Mouse (Mus musculus) hindbrain, embryonic 14.5 days (tissue): ENCODE results near the gene Grm4. TPM values are rescaled to one million over a fixed set of nuclear protein-coding genes. Genes with fewer than 3 reads are reported as not detected.
A peak's percentile ranks its signal among the peaks of the same experiment; 100 is the strongest.

Source experiments
- ATAC-seq: fragments of 200-750 bp; cut with Nextera tagmentation; 2 replicates; pipeline ENCODE4 v1.8.0; 2017; ENCODE audit warnings: moderate number of reproducible peaks, mild to moderate bottlenecking, moderate TSS enrichment, moderate library complexity; ENCODE audit not compliant: low FRiP score
- DNase-seq: peaks from one replicate; pipeline ENCODE4 v3.0.0-alpha.2; 2015; ENCODE audit warnings: low spot score
- H3K27ac ChIP-seq: fragments of 300-500 bp; sonication (generic); 2 replicates; pipeline ENCODE4 v1.5.1; 2014; ENCODE audit warnings: mild to moderate bottlenecking, moderate library complexity
- H3K27me3 ChIP-seq: fragments of 300-500 bp; sonication (generic); 2 replicates; pipeline ENCODE4 v1.6.1; 2014; ENCODE audit warnings: mild to moderate bottlenecking, low read length, mixed read lengths; ENCODE audit not compliant: control insufficient read depth, insufficient read depth
- H3K36me3 ChIP-seq: fragments of 300-500 bp; sonication (generic); replicated peaks from 2 replicates; pipeline ENCODE4 v1.6.1; 2014; ENCODE audit not compliant: control insufficient read depth, insufficient read depth
- H3K4me1 ChIP-seq: fragments of 300-500 bp; sonication (generic); replicated peaks from 2 replicates; pipeline ENCODE4 v1.6.1; 2014; ENCODE audit warnings: antibody characterized with exemption, low read length, mixed read lengths; ENCODE audit not compliant: control insufficient read depth, insufficient read depth
- H3K4me2 ChIP-seq: fragments of 300-500 bp; sonication (generic); replicated peaks from 2 replicates; pipeline ENCODE4 v1.6.1; 2014; ENCODE audit warnings: mild to moderate bottlenecking, moderate library complexity
- H3K4me3 ChIP-seq: fragments of 300-500 bp; sonication (generic); replicated peaks from 2 replicates; pipeline ENCODE4 v1.5.1; 2014; ENCODE audit warnings: mild to moderate bottlenecking, low read length
- H3K9ac ChIP-seq: fragments of 300-500 bp; sonication (generic); 2 replicates; pipeline ENCODE4 v1.6.1; 2014
- H3K9me3 ChIP-seq: fragments of 300-500 bp; sonication (generic); 2 replicates; pipeline ENCODE4 v1.6.1; 2016; ENCODE audit warnings: low read length; ENCODE audit not compliant: control insufficient read depth
- WGBS: fragments of 180-500 bp; shearing (Covaris S2); extraction: QIAGEN DNeasy Blood & Tissue Kit; methylation state at CpG from one replicate; pipeline ENCODE4 v1.1.7; 2014; 5-methylcytosine and 5-hydroxymethylcytosine counted together
- polyA plus RNA-seq: library from polyadenylated mRNA; unstranded; fragments of >200 nt; fragmentation: Nextera tagmentation; extraction: Ambion mirVana; gene quantifications from 2 replicates; pipeline ENCODE4 v1.2.1, GENCODE M21; 2014

The Grm4 gene
- polyA plus RNA-seq, 1 experiment from 2014 or later = 9.0 TPM

GRCm38 (mm10) chr17:27483571-27483970 is 37.6 kb downstream of the Grm4 start:
- Histone ChIP-seq H3K4me1 (peaks cover 23% of the 10 kb centered on the region), H3K36me3 (no peaks in the 10 kb centered on the region), H3K27me3 (no peaks in the 10 kb centered on the region), H3K27ac (no peak overlapping the region), H3K4me2 (no peak overlapping the region), H3K9ac (no peak overlapping the region), H3K4me3 (no peak overlapping the region), H3K9me3 (no peaks in the 10 kb centered on the region)
- no peak for ATAC-seq
- no peak for DNase-seq
- WGBS = 74% methylated on average over 3 of the region's 3 CpGs

DNA sequence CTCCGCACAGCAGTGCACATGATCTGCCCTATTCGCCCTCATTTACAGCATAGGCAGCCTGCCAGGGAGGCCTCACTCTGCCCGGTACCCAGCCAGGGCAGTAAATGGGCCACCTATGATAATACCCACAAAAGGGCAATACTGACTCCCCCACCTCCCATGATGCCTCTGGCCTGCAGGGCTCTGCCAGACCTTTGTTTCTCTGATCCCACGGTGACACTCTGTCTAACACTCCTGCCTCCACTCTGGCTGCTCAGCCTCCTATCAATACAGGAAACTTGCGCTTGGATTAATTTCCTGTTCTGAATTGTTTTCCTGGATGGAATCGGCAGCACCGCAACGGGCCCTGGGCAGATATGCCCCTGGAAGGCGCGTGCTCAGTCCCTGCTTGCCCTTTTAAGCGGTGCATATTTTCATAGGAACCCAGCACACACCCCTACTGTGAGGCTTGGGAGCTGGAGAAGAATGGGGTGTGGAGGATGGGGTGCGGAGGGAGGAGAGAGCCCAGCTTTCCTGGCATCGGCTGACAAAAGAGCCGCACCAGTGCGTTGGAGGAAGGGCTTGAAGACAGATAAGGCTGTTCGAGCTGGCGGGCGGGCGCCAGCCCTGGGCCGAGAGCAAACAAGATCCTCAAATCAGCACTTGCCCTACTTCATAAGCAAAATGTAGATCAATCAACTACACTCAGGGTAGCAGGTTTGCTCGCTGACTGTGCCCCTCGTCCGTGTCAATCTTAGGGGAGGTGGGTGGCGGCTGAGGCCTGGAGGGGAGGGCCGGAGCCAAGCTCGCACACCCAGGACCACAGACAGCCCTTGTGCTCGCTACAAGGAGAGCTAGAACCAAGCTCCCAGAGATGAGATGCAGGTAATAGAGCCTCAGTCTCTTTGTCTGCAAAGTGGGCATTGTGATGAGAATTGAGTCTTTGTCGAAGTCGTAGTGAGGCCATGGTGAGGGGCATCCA is 40.8 kb downstream of the Grm4 start:
- H3K27me3 ChIP-seq = no peaks in the 10 kb centered on the region
- WGBS = 40% methylated on average over 29 of the region's 29 CpGs
- no peaks in the 10 kb centered on the region for H3K36me3 ChIP-seq
- H3K4me2 ChIP-seq = no peak overlapping the region
- H3K9me3 ChIP-seq = no peaks in the 10 kb centered on the region
- no peak for ATAC-seq
- peaks cover 18% of the 10 kb centered on the region for H3K4me1 ChIP-seq
- H3K9ac ChIP-seq = peak overlapping the region; percentile 11; the same call in 1 of the 2 replicates
- H3K27ac ChIP-seq = peak overlapping the region; percentile 34
- no peak for DNase-seq
- H3K4me3 ChIP-seq = no peak overlapping the region

GRCm38 (mm10) chr17:27475650-27476049 is 45.6 kb downstream of the Grm4 start:
- no peaks in the 10 kb centered on the region for H3K9me3 ChIP-seq
- H3K36me3 ChIP-seq = no peaks in the 10 kb centered on the region
- no peaks in the 10 kb centered on the region for H3K27me3 ChIP-seq
- H3K4me2 ChIP-seq = no peak overlapping the region
- H3K4me3 ChIP-seq = no peak overlapping the region
- no peak overlapping the region for H3K27ac ChIP-seq
- H3K9ac ChIP-seq = no peak overlapping the region
- ATAC-seq (no peak), DNase-seq (no peak)
- WGBS = 93% methylated on average over 11 of the region's 11 CpGs
- peaks cover 16% of the 10 kb centered on the region; the same call in 1 of the 2 replicates for H3K4me1 ChIP-seq

GRCm38 (mm10) chr17:27466620-27467019 is 54.6 kb downstream of the Grm4 start:
- Histone ChIP-seq H3K9ac (no peak overlapping the region), H3K27me3 (no peaks in the 10 kb centered on the region), H3K27ac (peak overlapping the region; percentile 63), H3K36me3 (no peaks in the 10 kb centered on the region), H3K9me3 (no peaks in the 10 kb centered on the region), H3K4me1 (peaks cover 24% of the 10 kb centered on the region), H3K4me3 (no peak overlapping the region), H3K4me2 (no peak overlapping the region)
- ATAC-seq = no peak
- DNase-seq = no peak
- WGBS = 30% methylated on average over 6 of the region's 6 CpGs

DNA sequence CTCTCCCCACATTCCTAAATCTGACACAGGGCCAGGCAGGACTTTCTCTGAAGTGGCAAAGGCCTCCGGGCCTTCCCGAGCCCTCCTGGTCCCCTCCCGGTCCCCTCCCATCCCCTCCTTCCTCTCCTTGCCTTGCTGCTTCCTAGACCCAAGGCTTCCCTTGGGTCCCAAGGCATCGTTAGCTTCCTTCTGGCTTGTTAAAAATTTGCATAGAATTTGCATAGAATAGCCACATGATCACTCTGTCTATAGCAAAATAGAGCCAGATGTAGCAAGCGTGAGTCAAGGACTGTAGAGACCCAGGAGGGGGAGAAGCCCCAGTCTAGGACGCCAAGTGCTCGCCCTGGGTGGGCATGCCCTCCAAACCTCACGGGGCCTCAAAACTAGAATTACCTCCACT is 55.3 kb downstream of the Grm4 start:
- DNase-seq (no peak), ATAC-seq (peak; percentile 51; the same call in 1 of the 2 replicates)
- H3K9me3 ChIP-seq = no peaks in the 10 kb centered on the region
- no peak overlapping the region for H3K4me3 ChIP-seq
- H3K9ac ChIP-seq = no peak overlapping the region
- no peak overlapping the region for H3K4me2 ChIP-seq
- 45% methylated on average over 8 of the region's 8 CpGs for WGBS
- H3K27me3 ChIP-seq = no peaks in the 10 kb centered on the region
- H3K36me3 ChIP-seq = no peaks in the 10 kb centered on the region
- peaks cover 24% of the 10 kb centered on the region for H3K4me1 ChIP-seq
- H3K27ac ChIP-seq = peak overlapping the region; percentile 63

DNA sequence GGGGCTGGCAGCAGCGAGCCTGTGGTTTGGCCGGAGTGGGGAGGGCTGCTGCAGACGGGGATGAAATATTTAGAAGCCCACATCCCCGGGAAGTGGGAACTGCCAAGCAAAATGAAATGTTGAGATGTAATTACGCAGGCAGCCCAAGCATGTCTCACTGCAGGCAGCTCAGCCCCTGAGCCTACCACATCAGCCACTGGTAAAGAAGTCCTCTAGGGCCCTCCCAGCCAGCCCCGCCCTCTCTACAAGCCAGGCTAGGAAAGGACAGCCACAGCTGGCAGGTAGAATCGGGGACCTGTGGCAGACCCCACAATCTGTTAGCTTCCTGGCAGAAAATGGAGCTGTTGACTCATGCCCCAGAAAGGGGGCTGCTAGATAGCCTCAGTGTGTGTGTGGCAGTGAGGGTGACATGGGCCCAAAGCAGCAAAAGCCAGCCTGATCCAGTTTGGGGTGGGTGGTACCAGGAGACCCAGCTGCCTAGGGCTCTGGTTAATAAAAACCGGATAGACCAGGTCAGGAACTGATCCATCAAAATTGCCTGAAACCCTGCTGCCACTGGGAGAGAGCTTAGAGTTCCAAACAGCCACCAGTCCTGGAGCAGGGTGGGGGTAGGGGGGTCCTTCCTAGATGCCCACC is 56.8 kb downstream of the Grm4 start:
- ATAC-seq (peak; percentile 61; the same call in 1 of the 2 replicates), DNase-seq (no peak)
- Histone ChIP-seq H3K27me3 (no peaks in the 10 kb centered on the region), H3K36me3 (no peaks in the 10 kb centered on the region), H3K4me3 (no peak overlapping the region), H3K4me1 (peaks cover 24% of the 10 kb centered on the region), H3K4me2 (no peak overlapping the region), H3K27ac (peak overlapping the region; percentile 6; the same call in 1 of the 2 replicates), H3K9ac (no peak overlapping the region; the same call in 1 of the 2 replicates), H3K9me3 (no peaks in the 10 kb centered on the region)
- WGBS = 36% methylated on average over 8 of the region's 8 CpGs

DNA sequence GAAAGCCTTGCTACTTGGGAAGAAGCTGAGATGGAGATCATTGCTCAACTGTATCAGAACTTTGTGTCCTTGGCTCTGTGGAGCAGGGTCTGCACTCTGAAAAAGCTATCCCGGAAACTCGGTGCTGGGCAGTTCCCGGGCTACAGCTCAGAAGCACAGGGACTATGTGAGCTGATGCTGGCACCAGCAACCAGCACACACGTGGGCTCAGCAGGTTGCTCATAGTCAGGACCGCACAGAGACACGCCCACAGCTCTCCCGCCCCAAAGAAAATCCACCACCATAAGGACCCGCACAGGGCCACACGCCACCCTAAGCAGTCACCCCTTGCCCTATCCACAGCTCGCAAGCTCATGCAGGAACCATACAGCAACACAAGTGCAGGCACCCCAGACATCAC is 61.2 kb downstream of the Grm4 start:
- DNase-seq (no peak), ATAC-seq (no peak)
- 78% methylated on average over 10 of the region's 10 CpGs for WGBS
- peaks cover 12% of the 10 kb centered on the region for H3K4me1 ChIP-seq
- H3K9me3 ChIP-seq = no peaks in the 10 kb centered on the region
- H3K36me3 ChIP-seq = no peaks in the 10 kb centered on the region
- H3K27ac ChIP-seq = no peak overlapping the region
- H3K27me3 ChIP-seq = no peaks in the 10 kb centered on the region
- no peak overlapping the region for H3K4me3 ChIP-seq
- H3K9ac ChIP-seq = no peak overlapping the region
- H3K4me2 ChIP-seq = no peak overlapping the region

GRCm38 (mm10) chr17:27459241-27459640 is 62.0 kb downstream of the Grm4 start:
- Histone ChIP-seq H3K27ac (no peak overlapping the region), H3K4me1 (peaks cover 5% of the 10 kb centered on the region; the same call in 1 of the 2 replicates), H3K27me3 (no peaks in the 10 kb centered on the region), H3K9me3 (no peaks in the 10 kb centered on the region), H3K36me3 (no peaks in the 10 kb centered on the region), H3K4me3 (no peak overlapping the region), H3K4me2 (no peak overlapping the region), H3K9ac (no peak overlapping the region)
- DNase-seq = no peak
- no peak for ATAC-seq
- WGBS = 92% methylated on average over 3 of the region's 3 CpGs

DNA sequence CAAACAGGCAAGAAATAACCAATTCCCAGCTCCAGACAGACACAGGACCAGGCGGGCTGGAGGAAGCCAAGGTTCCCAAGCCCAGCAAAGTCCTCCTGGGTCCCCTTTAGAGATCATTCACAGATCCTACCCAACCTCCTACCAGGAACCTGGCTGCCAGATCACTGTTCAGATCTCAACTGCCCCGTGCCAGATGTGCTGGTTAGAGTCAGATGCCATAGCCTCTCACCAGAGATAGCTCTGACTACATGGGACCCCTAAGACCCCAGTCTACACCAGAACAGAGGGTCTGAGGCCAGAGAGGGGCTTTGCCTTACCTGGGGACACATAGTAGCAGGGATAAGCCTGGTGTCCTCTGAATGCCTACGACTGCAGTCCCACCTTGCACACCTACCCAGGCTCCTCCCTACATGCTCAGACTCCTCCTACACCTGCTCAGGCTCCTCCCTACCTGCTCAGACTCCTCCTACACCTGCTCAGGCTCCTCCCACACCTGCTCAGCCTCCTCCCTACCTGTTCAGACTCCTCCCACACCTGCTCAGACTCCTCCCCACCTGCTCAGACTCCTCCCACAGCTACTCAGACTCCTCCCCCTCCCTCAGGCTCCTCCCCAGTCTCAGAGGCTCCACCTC is 63.2 kb downstream of the Grm4 start:
- Histone ChIP-seq H3K27ac (no peak overlapping the region), H3K4me3 (no peak overlapping the region), H3K9ac (no peak overlapping the region), H3K36me3 (no peaks in the 10 kb centered on the region), H3K27me3 (no peaks in the 10 kb centered on the region), H3K4me2 (no peak overlapping the region), H3K4me1 (no peaks in the 10 kb centered on the region), H3K9me3 (no peaks in the 10 kb centered on the region)
- DNase-seq (no peak), ATAC-seq (no peak)
- 83% methylated on average over 3 of the region's 3 CpGs for WGBS
